Mouse (Mus musculus): Measurements from ENCODE around the gene Tacc3.

- no peak for TF ChIP-seq CTCF (IDR thresholded peaks at IDR 0.05; ENCODE audit: control insufficient read depth, insufficient read depth, low read length)
- TF ChIP-seq POLR2A (IDR thresholded peaks at IDR 0.05; ENCODE audit: borderline replicate concordance, control insufficient read depth, low read depth, low read length): no peak
These were observed 48.4 kb downstream of the Tacc3 start for GRCm38 (mm10) chr5:33706350-33706629.
